Mouse (Mus musculus) hindbrain, postnatal 0 days (tissue): ENCODE data around the gene Hpd. TPM values are rescaled to one million over a fixed set of nuclear protein-coding genes. Genes with fewer than 3 reads are reported as not detected.

Experiments used
- ATAC-seq: fragments of 200-750 bp; cut with Nextera tagmentation; 2 replicates; pipeline ENCODE4 v1.8.0; 2017; ENCODE audit warnings: mild to moderate bottlenecking, moderate TSS enrichment, moderate library complexity
- DNase-seq: peaks from one replicate; pipeline ENCODE4 v3.0.0-alpha.2; 2015; ENCODE audit warnings: low spot score
- H3K27ac ChIP-seq: fragments of 300-500 bp; sonication (generic); 2 replicates; pipeline ENCODE4 v1.5.1; 2014; ENCODE audit warnings: mild to moderate bottlenecking
- H3K27me3 ChIP-seq: fragments of 300-500 bp; sonication (generic); 2 replicates; pipeline ENCODE4 v1.6.1; 2014; ENCODE audit warnings: low read length, mixed read lengths; ENCODE audit not compliant: insufficient read depth
- H3K36me3 ChIP-seq: fragments of 300-500 bp; sonication (generic); 2 replicates; pipeline ENCODE4 v1.6.1; 2014; ENCODE audit warnings: low read length, mixed read lengths; ENCODE audit not compliant: insufficient read depth
- H3K4me1 ChIP-seq: fragments of 300-500 bp; sonication (generic); 2 replicates; pipeline ENCODE4 v1.6.1; 2014; ENCODE audit warnings: antibody characterized with exemption, low read length, mixed read lengths; ENCODE audit not compliant: insufficient read depth
- H3K4me2 ChIP-seq: fragments of 300-500 bp; sonication (generic); 2 replicates; pipeline ENCODE4 v1.6.1; 2014; ENCODE audit warnings: low read depth, mild to moderate bottlenecking, low read length, moderate library complexity, mixed read lengths
- H3K4me3 ChIP-seq: fragments of 300-500 bp; sonication (generic); 2 replicates; pipeline ENCODE4 v1.5.1; 2014; ENCODE audit warnings: low read length
- H3K9ac ChIP-seq: fragments of 300-500 bp; sonication (generic); replicated peaks from 2 replicates; pipeline ENCODE4 v1.6.1; 2014; ENCODE audit warnings: mild to moderate bottlenecking, low read length, moderate library complexity, mixed read lengths
- H3K9me3 ChIP-seq: fragments of 300-500 bp; sonication (generic); 2 replicates; pipeline ENCODE4 v1.6.1; 2016; ENCODE audit warnings: low read length, mixed read lengths
- CTCF ChIP-seq: IDR thresholded peaks from 2 replicates; pipeline ENCODE4 v1.5.1; 2016; ENCODE audit warnings: antibody characterized with exemption, control low read depth, low read depth
- WGBS: fragments of 180-500 bp; shearing (Covaris S2); extraction: QIAGEN DNeasy Blood & Tissue Kit; methylation state at CpG from one replicate; pipeline ENCODE4 v1.1.7; 2014; 5-methylcytosine and 5-hydroxymethylcytosine counted together
- polyA plus RNA-seq: library from polyadenylated mRNA; unstranded; fragments of >200 nt; fragmentation: Nextera tagmentation; extraction: Ambion mirVana; gene quantifications from 2 replicates; pipeline ENCODE4 v1.2.1, GENCODE M21; 2015
- total RNA-seq: library from RNA; depleted of rRNA; stranded (reverse); fragments of >200 nt; gene quantifications from 2 replicates; pipeline ENCODE4 v1.2.3, GENCODE M21; 2014

The Hpd gene
- total and polyA plus RNA-seq, 2 experiments from 2014 or later: not detected

DNA sequence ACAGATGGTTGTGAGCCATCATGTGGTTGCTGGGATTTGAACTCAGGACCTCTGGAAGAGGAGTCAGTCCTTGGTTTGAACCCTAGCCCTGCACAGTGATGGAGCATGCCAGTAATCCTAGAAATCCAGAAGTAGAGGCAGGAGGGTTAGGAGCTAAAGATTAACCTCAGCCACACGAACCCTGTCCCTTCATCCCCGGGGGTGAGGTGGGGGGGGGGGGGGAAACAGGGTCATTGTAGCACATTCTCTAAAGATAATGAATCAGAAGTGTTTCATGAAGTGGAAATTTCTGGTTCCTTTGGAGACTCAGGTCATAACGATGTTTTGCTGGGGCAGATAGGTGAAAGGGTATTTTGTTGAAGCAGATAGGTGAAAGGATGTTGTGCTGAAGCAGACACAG lies 8.4 kb upstream of the Hpd start:
- WGBS: 75% methylated on average over 3 of the region's 3 CpGs
- H3K9ac ChIP-seq: no peak overlapping the region
- no peak for DNase-seq

GRCm38 (mm10) chr5:123187306-123187705 lies 4.8 kb upstream of the Hpd start:
- DNase-seq (no peak), ATAC-seq (no peak)
- Histone ChIP-seq H3K27me3 (no peaks in the 10 kb centered on the region), H3K9ac (no peak overlapping the region), H3K27ac (no peak overlapping the region), H3K4me2 (no peak overlapping the region), H3K36me3 (no peaks in the 10 kb centered on the region), H3K4me1 (no peaks in the 10 kb centered on the region), H3K4me3 (no peak overlapping the region), H3K9me3 (no peaks in the 10 kb centered on the region)
- TF ChIP-seq CTCF: no peak
- WGBS: 91% methylated on average over 3 of the region's 3 CpGs

More for the DNA sequence above, 8.4 kb upstream of the Hpd start:
- H3K27me3 ChIP-seq: no peaks in the 10 kb centered on the region
- no peaks in the 10 kb centered on the region for H3K36me3 ChIP-seq
- no peaks in the 10 kb centered on the region for H3K9me3 ChIP-seq
- peaks cover 4% of the 10 kb centered on the region; the same call in 1 of the 2 replicates for H3K4me1 ChIP-seq
- no peak overlapping the region for H3K4me2 ChIP-seq
- TF ChIP-seq CTCF: no peak
- no peak overlapping the region for H3K4me3 ChIP-seq
- no peak for ATAC-seq
- H3K27ac ChIP-seq: no peak overlapping the region

DNA sequence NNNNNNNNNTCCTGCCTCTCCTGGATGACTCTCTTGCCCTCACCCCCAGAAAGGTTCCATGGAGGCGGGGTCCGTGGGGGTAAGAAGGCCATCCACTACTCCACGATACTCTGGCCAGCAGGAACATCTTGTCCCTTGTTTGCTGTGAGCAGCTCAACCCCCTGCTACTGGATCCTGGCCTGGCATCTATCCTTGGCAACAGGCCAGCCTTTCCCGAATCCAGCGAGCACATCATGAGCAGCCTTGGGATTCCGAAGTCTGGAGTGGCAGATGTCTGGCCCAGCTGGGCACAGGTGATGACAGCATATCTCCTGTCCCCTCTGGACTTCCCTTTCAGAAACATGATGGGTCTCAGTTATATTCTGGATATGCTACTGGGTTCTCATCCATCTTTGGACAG lies 3.4 kb upstream of the Hpd start:
- Histone ChIP-seq H3K4me2 (no peak overlapping the region), H3K9me3 (no peaks in the 10 kb centered on the region), H3K4me3 (no peak overlapping the region), H3K9ac (no peak overlapping the region), H3K36me3 (no peaks in the 10 kb centered on the region), H3K27me3 (no peaks in the 10 kb centered on the region), H3K27ac (no peak overlapping the region), H3K4me1 (no peaks in the 10 kb centered on the region)
- DNase-seq (peak; percentile 50), ATAC-seq (no peak)
- WGBS: 47% methylated on average over 6 of the region's 6 CpGs
- no peak for TF ChIP-seq CTCF

- no peak for ATAC-seq
- 81% methylated on average over 6 of the region's 6 CpGs for WGBS
- Histone ChIP-seq H3K36me3 (no peaks in the 10 kb centered on the region), H3K27ac (no peak overlapping the region), H3K9ac (no peak overlapping the region), H3K4me2 (no peak overlapping the region), H3K27me3 (no peaks in the 10 kb centered on the region), H3K4me1 (no peaks in the 10 kb centered on the region), H3K9me3 (no peaks in the 10 kb centered on the region), H3K4me3 (no peak overlapping the region)
- no peak for DNase-seq
- TF ChIP-seq CTCF: no peak
Observed at GRCm38 (mm10) chr5:123181536-123181935, 991 bp downstream of the Hpd start.

DNA sequence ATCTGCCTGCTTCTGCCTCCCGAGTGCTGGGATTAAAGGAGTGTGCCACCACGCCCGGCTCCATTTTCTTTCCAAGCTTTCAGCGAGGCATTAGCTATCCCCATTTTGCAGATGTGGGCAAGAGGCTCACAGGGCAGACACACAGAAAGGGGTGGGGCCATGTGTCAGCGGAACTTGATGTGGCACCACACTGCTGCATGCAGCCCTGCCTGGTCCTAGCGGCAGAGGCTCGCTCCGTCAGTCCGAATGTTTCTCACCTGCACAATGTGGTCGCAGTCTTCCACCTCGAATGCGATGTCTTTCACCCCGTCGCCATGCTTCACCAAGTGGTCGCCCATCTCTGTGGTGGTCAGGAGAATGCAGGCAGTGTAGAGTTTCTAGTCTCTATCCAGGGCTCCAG lies 2.1 kb downstream of the Hpd start:
- Histone ChIP-seq H3K4me3 (no peak overlapping the region), H3K27ac (no peak overlapping the region), H3K9ac (no peak overlapping the region), H3K36me3 (no peaks in the 10 kb centered on the region), H3K4me1 (no peaks in the 10 kb centered on the region), H3K27me3 (no peaks in the 10 kb centered on the region), H3K4me2 (no peak overlapping the region), H3K9me3 (no peaks in the 10 kb centered on the region)
- ATAC-seq (no peak), DNase-seq (no peak)
- 92% methylated on average over 15 of the region's 15 CpGs for WGBS
- TF ChIP-seq CTCF: no peak

- Histone ChIP-seq H3K4me2 (no peak overlapping the region), H3K4me1 (no peaks in the 10 kb centered on the region), H3K9me3 (no peaks in the 10 kb centered on the region), H3K27ac (no peak overlapping the region), H3K4me3 (no peak overlapping the region), H3K27me3 (no peaks in the 10 kb centered on the region), H3K9ac (no peak overlapping the region), H3K36me3 (no peaks in the 10 kb centered on the region)
- 96% methylated on average over 5 of the region's 5 CpGs for WGBS
- DNase-seq: no peak
- no peak for TF ChIP-seq CTCF
- ATAC-seq: no peak
Observed at GRCm38 (mm10) chr5:123178792-123179191, 3.7 kb downstream of the Hpd start.

DNA sequence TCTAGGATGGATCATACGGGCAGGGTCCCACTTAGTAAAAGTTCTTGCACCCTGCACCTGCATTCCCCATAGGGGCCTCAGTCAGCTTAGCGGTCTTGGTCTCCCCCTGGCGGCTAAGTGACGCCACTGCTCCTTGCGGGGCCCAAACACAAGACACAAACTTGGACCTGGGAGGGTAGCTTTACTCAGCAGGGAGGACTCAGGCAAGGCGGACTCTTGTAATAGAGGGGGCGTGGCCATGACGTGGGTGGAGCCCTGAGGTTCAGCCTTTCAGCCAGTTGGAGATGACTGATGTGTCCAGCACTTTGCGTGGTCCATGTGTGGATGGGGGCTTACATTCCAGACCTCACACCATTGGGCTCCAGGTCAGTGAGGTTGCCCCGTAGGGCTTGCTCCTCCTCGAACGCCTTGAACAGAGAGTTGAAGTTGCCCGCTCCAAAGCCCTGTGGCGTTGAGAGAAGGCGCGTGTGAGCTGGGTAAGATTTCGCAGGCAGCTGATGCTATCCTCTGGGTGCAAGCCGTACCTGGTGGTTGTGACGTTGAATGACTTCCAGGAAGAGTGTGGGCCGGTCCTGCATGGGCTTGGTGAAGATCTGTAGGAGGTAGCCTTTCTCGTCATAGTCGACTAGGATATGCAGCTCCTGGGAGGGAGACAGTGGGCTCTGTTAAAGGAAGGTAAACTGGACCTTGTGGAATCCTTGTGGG lies 10.7 kb downstream of the Hpd start:
- H3K4me2 ChIP-seq: peak overlapping the region; percentile 47
- no peaks in the 10 kb centered on the region for H3K27me3 ChIP-seq
- H3K9ac ChIP-seq: no peak overlapping the region
- 13% methylated on average over 22 of the region's 22 CpGs for WGBS
- no peaks in the 10 kb centered on the region for H3K4me1 ChIP-seq
- DNase-seq (peak; percentile 88), ATAC-seq (peak; percentile 86)
- peaks cover 2% of the 10 kb centered on the region; the same call in 1 of the 2 replicates for H3K36me3 ChIP-seq
- peak overlapping the region; percentile 13; the same call in 1 of the 2 replicates for H3K4me3 ChIP-seq
- TF ChIP-seq CTCF: peak; percentile 99
- H3K27ac ChIP-seq: no peak overlapping the region
- no peaks in the 10 kb centered on the region for H3K9me3 ChIP-seq
